Mouse (Mus musculus) G1E (cell line): ENCODE measurements around the gene Gm9945.

ENCODE experiments used
- CTCF ChIP-seq: IDR thresholded peaks from 2 replicates; pipeline ENCODE4 v1.5.1; 2012; ENCODE audit warnings: low read depth, low read length, inconsistent platforms, mixed read lengths
- GATA1 ChIP-seq: IDR thresholded peaks from 2 replicates; pipeline ENCODE4 v1.6.1; 2012; ENCODE audit warnings: borderline replicate concordance, low read length, inconsistent platforms, mixed read lengths
- GATA2 ChIP-seq: IDR thresholded peaks from 2 replicates; pipeline ENCODE4 v1.6.1; 2012; ENCODE audit warnings: low read depth, low read length, inconsistent platforms, borderline replicate concordance
- TAL1 ChIP-seq: conservative IDR thresholded peaks from 2 replicates; pipeline ENCODE4 v1.6.1; 2012; ENCODE audit warnings: low read depth, low read length, inconsistent platforms, mixed read lengths

- TF ChIP-seq CTCF, result no peak
- TF ChIP-seq GATA2, result no peak
- TF ChIP-seq TAL1, result no peak
- no peak for TF ChIP-seq GATA1
Observed at GRCm38 (mm10) chr11:53472709-53473108, 7.3 kb upstream of the Gm9945 start.
